Mouse (Mus musculus): Measurements from ENCODE around the gene Kcnb1.

The Kcnb1 gene

DNA sequence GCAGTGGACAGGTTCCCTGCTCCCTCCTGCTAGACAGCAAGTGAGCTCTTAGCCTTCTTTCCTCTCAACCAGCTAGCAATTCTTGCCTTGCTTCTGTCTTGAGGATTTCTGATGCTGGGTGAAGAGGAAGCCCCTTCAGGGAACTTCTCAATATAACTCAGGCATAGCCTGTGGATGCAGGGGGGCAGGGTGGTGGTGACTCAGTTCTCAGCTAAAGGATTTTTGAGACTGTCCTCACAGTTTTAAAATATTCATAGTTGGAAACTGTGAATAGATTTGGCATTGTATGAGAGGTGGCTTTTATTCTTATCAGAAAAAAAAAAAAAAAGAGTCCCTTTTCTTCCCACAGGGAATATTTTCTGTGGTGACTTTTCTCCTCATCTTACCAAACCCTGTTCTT lies 129.2 kb downstream of the Kcnb1 start:
- DNase-seq (ENCODE audit: low spot score) = no peak

DNA sequence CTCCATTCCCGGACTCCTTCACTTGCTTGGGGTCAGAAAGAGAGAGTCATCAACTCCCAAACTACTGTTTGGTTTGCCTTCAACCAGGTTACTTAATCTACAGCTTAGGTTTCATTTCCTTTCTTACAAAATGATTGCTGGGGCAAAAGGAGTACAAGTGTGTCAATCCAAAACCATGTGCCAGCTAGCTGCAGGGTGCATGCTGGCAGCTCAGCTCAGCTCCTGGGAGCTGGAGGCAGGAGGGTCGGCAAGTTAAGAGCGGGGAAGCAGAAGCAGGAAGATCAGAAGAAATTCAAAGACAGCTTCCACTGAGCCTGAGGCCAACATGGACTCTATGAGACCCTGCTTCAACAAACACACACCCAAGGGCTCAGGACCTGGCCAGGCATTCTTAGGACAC lies 129.6 kb downstream of the Kcnb1 start:
- no peak for DNase-seq (ENCODE audit: low spot score)

DNA sequence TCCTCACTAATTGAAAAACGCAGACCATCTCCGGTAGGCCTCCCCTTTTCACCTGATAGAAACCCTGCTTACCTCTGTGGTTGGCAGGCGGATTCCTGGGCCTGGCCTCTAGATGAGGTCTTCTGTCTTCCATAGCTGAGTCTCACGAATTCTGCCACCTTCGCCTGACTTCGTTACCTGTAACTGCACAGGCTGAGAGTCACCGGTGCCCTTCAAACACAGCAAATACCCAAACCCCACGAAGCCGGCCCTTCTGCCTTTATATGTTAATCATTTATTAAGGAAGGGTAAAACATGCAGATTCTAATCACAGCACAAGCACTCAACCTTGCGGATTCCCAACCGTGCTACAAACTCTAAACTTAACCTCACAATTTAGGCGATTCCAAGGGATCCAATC lies 130.0 kb downstream of the Kcnb1 start:
- DNase-seq (ENCODE audit: low spot score) = no peak

DNA sequence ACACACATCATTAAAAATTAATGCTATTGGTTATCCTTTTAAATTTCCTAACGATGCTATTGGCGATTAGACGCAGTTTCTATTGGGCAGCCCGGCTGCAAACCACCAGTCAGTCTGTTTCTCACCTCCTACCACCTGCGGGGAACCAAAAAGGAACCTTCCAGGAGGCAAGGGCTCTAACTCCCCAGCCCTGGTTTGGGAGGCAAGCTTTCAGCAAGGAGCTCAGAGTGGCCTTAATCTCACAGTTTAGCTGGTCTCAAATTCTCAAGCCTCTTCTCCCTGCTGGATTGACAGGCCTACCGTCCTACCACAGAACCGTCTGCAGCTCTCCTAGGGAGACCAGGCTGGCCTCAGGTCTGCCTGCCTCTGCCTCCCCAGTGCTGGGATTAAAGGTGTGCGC lies 130.4 kb downstream of the Kcnb1 start:
- DNase-seq (ENCODE audit: low spot score) = no peak

DNA sequence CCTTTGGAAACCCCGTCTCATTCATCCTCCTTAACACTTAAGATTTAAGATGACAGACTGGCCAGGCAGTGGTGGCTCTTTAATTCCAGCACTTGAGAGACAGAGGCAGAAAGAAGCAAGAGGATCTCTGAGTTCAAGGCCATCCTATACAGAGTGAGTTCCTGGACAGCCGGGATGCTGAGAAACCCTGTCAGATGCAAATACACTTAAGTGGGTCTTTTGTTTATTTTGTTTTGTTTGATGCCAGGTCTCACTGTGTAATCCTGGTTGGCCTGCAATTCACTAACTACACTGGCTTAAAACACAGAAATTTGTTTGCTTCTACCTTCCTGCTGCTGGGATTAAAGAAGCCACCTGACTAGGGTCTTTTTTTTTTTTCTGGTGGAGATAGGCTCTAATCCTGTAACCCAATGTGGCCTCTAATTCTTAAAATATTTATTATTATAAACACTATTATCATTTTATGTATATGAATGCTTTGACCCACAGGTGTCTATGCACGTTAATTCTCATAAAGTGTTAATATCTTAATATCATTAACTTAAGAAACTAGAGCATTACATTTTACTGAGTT lies 131.1 kb downstream of the Kcnb1 start:
- DNase-seq (ENCODE audit: low spot score) = no peak

DNA sequence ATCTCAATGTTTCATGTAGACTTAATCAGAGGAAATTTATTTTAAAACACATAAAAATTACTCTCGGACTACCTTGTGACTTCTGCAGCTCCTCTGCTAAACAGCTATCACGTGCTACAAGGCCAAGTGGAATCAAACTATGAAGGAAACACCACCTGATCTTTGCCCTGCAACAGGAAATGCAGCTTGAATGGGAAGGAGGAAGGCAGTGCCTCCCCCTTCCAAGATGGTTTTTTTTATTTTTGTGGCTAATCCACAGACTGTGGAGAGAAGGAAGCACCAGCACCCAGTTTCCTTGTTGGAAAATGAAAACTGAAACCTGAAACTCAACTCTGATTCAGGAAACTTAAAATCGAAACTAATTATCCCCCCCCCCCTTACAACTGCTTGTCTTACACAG lies 131.8 kb downstream of the Kcnb1 start:
- no peak for DNase-seq (ENCODE audit: low spot score)

DNA sequence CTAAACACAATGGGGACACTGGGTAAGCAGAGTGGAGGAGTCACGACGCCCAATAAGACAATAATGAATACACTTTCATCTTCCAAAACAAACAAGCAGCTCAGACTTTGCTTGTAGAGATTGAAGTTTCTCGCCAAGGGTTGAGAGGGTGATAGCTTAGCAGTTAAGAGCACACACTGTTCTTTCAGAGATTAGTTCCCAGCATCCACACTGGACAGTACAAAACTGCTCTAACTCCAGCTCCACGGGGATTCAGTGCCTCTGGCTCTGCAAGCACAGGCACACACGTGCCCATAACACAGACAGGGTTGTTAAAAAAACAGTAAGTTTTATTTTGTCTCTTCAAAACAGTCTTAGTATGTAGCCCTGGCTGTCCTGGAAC lies 133.0 kb downstream of the Kcnb1 start:
- no peak for DNase-seq (ENCODE audit: low spot score)

DNA sequence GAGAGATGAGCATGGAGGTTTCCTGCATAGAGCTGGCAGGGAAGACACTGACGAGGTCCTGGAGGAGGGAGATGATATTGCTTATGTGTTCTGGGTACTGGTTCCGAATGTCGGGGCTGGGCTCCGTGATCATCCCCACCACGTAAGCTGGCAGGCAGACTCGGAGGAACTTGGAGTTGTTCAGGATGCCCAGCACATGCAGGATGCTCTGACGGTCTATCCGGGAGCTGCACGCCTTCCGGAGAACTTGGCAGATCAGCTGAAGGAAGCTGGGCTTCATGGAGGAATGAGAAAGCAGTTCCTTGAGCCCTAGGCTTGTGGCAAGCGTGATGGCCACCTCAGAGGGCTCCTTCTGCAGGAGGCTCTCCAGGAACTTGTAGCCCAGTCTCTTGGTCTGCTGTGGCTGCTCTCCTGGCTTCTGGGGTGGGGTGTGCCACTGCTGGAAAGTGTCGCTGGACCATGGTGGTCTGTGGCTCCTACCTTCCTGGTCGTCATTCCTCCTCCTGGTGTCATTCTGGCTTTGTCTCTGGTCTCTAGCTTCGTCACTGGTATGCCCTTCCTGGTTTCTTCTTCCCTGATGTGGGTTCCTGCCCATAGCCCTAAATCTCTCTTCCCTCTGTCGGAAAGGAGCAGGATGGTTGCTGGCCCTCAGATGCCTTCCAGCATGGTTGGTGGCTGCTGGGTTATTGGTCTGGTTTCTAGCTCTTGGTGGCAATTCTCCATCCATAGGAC lies 133.6 kb downstream of the Kcnb1 start:
- DNase-seq (ENCODE audit: low spot score) = no peak

DNA sequence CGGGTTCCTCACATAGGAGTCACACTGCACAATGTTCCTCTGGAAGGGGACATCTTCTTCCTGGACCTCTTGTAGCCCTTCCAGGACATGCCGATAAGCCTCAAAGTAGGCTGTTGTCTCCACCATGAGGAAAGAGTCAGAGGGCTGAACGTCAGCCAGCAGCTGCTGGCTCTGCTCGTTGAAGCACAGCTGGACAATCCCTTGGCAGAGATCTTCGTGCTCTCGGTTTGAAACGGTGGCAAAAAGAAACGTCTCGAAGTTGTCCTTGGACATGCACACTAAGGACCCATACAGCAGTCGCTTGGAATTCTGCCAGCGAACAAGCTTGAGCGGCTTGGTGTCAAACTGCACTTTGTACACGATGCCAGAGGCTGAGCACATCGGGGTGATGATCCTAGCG lies 134.6 kb downstream of the Kcnb1 start:
- no peak for DNase-seq (ENCODE audit: low spot score)

DNA sequence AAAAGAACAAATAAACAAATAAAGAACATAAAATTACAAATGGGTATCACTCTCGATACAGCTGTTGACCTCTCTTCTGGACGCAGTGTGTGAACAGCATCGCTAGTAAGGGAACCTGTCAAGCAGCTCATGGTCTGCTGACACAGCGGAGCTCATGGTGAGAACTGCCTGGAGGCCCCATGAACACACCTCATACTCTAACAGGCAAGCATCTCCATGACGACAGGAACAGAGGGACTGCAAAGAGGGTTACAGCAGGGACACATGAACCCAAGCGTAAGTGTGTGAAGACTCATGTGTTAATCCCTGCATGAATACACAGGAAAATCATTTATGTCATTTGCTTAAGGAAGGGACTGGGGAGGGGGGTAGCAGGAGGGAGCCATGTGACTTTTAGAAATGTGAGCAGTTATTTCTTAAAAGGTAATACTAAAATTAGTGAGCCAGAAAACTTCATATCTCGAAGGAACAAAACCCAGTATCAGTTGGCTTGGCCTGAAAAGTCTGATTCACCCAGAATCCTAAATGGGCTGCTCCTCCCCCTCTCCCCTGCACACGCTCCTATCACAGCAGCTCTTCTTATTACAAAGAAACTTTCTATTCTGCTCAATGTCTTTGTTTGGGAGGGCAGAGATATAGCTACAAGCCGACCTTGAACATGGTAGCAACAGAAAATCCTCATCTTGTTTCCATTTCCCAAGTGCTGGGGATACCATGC lies 136.7 kb downstream of the Kcnb1 start:
- DNase-seq (ENCODE audit: low spot score) = no peak

DNA sequence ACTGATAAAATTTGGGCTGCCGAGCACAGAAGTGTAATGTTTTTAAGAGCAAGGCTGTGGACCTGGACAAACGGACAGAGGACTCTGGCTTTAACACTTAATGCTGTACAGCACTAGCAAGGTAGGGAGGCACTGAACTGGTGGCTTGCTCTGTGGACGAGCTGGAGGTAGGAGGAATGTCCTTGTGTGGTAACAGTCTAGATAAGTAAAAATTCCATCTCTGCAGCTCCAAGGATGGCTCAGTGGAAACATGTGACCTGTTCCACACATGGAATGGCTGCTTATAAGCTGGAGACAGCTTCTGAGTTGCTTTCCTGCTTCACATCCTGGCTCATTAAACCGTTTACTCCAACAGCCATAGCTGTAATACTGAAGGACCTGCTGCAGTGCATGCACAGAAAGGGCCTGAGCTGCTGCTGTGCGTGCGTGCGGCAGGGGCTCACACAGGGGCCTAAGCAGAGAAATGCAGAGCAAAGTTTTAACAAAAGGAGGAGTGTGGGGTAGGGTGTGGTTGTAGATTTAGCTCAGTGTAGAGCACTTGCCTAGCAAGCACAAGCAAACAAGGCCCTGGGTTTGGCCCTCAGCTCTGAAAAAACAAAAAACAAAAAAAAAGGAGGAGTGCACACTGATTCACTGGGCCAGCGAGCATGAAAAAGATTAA lies 141.1 kb downstream of the Kcnb1 start:
- no peak for DNase-seq (ENCODE audit: low spot score)

DNA sequence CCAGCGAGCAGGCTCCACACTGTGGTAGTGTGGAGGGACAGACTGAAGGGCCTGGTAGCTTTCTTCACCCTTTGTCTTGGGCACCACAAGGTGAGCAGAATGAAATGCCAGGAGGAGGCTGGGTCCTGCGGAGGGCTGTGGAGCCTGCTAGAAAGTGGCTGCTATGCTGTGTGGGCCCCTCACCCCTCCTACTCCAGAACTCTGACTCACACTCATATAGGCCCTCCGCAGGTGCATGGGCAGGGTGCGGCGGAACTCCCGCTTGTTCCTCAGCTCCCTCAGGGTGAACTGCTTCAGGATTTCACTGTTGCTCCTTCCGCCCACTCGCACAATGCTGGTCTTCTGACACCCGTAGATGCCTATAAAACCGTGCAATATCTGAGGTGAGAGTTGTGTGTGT lies 141.7 kb downstream of the Kcnb1 start:
- DNase-seq (ENCODE audit: low spot score) = no peak
